Mouse (Mus musculus) erythroblast, embryonic 14.5 days (primary cell): ENCODE measurements around the gene Rbfox1. TPM values are rescaled to one million over a fixed set of nuclear protein-coding genes. Genes with fewer than 3 reads are reported as not detected.

Experiments used
- H3K27me3 ChIP-seq: 2 replicates; pipeline ENCODE4 v1.6.1; 2012; ENCODE audit warnings: inconsistent platforms; ENCODE audit not compliant: control insufficient read depth
- H3K36me3 ChIP-seq: 2 replicates; pipeline ENCODE4 v1.6.1; 2012; ENCODE audit warnings: mild to moderate bottlenecking, inconsistent platforms; ENCODE audit not compliant: control insufficient read depth
- H3K4me1 ChIP-seq: 2 replicates; pipeline ENCODE4 v1.6.1; 2012; ENCODE audit warnings: inconsistent platforms; ENCODE audit not compliant: control insufficient read depth
- H3K4me3 ChIP-seq: replicated peaks from 2 replicates; pipeline ENCODE3; 2012; ENCODE audit warnings: moderate library complexity, mild to moderate bottlenecking, inconsistent platforms
- H3K9me3 ChIP-seq: 2 replicates; pipeline ENCODE4 v1.6.1; 2012; ENCODE audit warnings: low read length, inconsistent platforms, mixed read lengths; ENCODE audit not compliant: control insufficient read depth
- GATA1 ChIP-seq: IDR thresholded peaks from 2 replicates; pipeline ENCODE4 v1.6.1; 2012; ENCODE audit warnings: low read length, inconsistent platforms, mixed read lengths
- TAL1 ChIP-seq: IDR thresholded peaks from 3 replicates; pipeline ENCODE4 v1.6.1; 2012; ENCODE audit warnings: low read length, inconsistent platforms, mixed read lengths
- polyA plus RNA-seq: library from polyadenylated mRNA; stranded (reverse); fragments of >175 nt; gene quantifications from 2 replicates; pipeline ENCODE4 v1.2.3, GENCODE M21; 2012

The Rbfox1 gene
- polyA plus RNA-seq, 1 experiment = not detected

- TF ChIP-seq TAL1 = no peak
- no peak for TF ChIP-seq GATA1
- Histone ChIP-seq H3K4me1 (no peaks in the 10 kb centered on the region), H3K9me3 (no peaks in the 10 kb centered on the region), H3K4me3 (no peak overlapping the region), H3K27me3 (no peaks in the 10 kb centered on the region), H3K36me3 (no peaks in the 10 kb centered on the region)
Observed at GRCm38 (mm10) chr16:6331400-6331939, 446.3 kb downstream of the Rbfox1 start.

- Histone ChIP-seq H3K9me3 (no peaks in the 10 kb centered on the region), H3K27me3 (no peaks in the 10 kb centered on the region), H3K4me3 (no peak overlapping the region), H3K4me1 (no peaks in the 10 kb centered on the region), H3K36me3 (no peaks in the 10 kb centered on the region)
- TF ChIP-seq GATA1 (no peak), TAL1 (no peak)
Observed at GRCm38 (mm10) chr16:6333273-6333672, 448.1 kb downstream of the Rbfox1 start.

- Histone ChIP-seq H3K27me3 (peaks cover 17% of the 10 kb centered on the region), H3K9me3 (no peaks in the 10 kb centered on the region), H3K4me1 (no peaks in the 10 kb centered on the region), H3K36me3 (no peaks in the 10 kb centered on the region), H3K4me3 (no peak overlapping the region)
- no peak for TF ChIP-seq TAL1
- TF ChIP-seq GATA1 = no peak
Observed at GRCm38 (mm10) chr16:6348103-6348502, 462.9 kb downstream of the Rbfox1 start.

- H3K4me3 ChIP-seq = no peak overlapping the region
- H3K36me3 ChIP-seq = no peaks in the 10 kb centered on the region
- peaks cover 17% of the 10 kb centered on the region for H3K27me3 ChIP-seq
- no peak for TF ChIP-seq GATA1
- TF ChIP-seq TAL1 = no peak
- no peaks in the 10 kb centered on the region for H3K9me3 ChIP-seq
- H3K4me1 ChIP-seq = no peaks in the 10 kb centered on the region
Observed at GRCm38 (mm10) chr16:6348581-6349241, 463.6 kb downstream of the Rbfox1 start.

- Histone ChIP-seq H3K36me3 (no peaks in the 10 kb centered on the region), H3K27me3 (peaks cover 17% of the 10 kb centered on the region), H3K4me3 (no peak overlapping the region), H3K9me3 (no peaks in the 10 kb centered on the region), H3K4me1 (no peaks in the 10 kb centered on the region)
- TF ChIP-seq TAL1 = no peak
- TF ChIP-seq GATA1 = no peak
Observed at GRCm38 (mm10) chr16:6349381-6349780, 464.2 kb downstream of the Rbfox1 start.

- no peaks in the 10 kb centered on the region for H3K4me1 ChIP-seq
Observed at GRCm38 (mm10) chr16:6350256-6350655, 465.1 kb downstream of the Rbfox1 start.

GRCm38 (mm10) chr16:6353191-6353590 is 468.0 kb downstream of the Rbfox1 start:
- peaks cover 14% of the 10 kb centered on the region for H3K27me3 ChIP-seq
- TF ChIP-seq TAL1 = no peak
- TF ChIP-seq GATA1 = no peak

More at GRCm38 (mm10) chr16:6350256-6350655, 465.1 kb downstream of the Rbfox1 start:
- no peak overlapping the region for H3K4me3 ChIP-seq
- no peaks in the 10 kb centered on the region for H3K9me3 ChIP-seq
- no peaks in the 10 kb centered on the region for H3K36me3 ChIP-seq
- peaks cover 17% of the 10 kb centered on the region for H3K27me3 ChIP-seq
- no peak for TF ChIP-seq TAL1
- TF ChIP-seq GATA1 = no peak

GRCm38 (mm10) chr16:6356931-6357330 is 471.8 kb downstream of the Rbfox1 start:
- no peaks in the 10 kb centered on the region for H3K4me1 ChIP-seq

More at GRCm38 (mm10) chr16:6353191-6353590, 468.0 kb downstream of the Rbfox1 start:
- no peaks in the 10 kb centered on the region for H3K36me3 ChIP-seq
- H3K4me3 ChIP-seq = no peak overlapping the region
- no peaks in the 10 kb centered on the region for H3K9me3 ChIP-seq
- no peaks in the 10 kb centered on the region for H3K4me1 ChIP-seq

GRCm38 (mm10) chr16:6365793-6366192 is 480.6 kb downstream of the Rbfox1 start:
- Histone ChIP-seq H3K9me3 (no peaks in the 10 kb centered on the region), H3K36me3 (no peaks in the 10 kb centered on the region), H3K4me3 (no peak overlapping the region), H3K4me1 (no peaks in the 10 kb centered on the region), H3K27me3 (no peaks in the 10 kb centered on the region)
- TF ChIP-seq GATA1 (no peak), TAL1 (no peak)

More at GRCm38 (mm10) chr16:6356931-6357330, 471.8 kb downstream of the Rbfox1 start:
- no peaks in the 10 kb centered on the region for H3K27me3 ChIP-seq
- H3K9me3 ChIP-seq = no peaks in the 10 kb centered on the region
- TF ChIP-seq TAL1 = no peak
- no peak for TF ChIP-seq GATA1
- no peak overlapping the region for H3K4me3 ChIP-seq
- H3K36me3 ChIP-seq = no peaks in the 10 kb centered on the region
